8 mouse cellular contexts compared by ENCODE assay signal in the genomic region with DNA sequence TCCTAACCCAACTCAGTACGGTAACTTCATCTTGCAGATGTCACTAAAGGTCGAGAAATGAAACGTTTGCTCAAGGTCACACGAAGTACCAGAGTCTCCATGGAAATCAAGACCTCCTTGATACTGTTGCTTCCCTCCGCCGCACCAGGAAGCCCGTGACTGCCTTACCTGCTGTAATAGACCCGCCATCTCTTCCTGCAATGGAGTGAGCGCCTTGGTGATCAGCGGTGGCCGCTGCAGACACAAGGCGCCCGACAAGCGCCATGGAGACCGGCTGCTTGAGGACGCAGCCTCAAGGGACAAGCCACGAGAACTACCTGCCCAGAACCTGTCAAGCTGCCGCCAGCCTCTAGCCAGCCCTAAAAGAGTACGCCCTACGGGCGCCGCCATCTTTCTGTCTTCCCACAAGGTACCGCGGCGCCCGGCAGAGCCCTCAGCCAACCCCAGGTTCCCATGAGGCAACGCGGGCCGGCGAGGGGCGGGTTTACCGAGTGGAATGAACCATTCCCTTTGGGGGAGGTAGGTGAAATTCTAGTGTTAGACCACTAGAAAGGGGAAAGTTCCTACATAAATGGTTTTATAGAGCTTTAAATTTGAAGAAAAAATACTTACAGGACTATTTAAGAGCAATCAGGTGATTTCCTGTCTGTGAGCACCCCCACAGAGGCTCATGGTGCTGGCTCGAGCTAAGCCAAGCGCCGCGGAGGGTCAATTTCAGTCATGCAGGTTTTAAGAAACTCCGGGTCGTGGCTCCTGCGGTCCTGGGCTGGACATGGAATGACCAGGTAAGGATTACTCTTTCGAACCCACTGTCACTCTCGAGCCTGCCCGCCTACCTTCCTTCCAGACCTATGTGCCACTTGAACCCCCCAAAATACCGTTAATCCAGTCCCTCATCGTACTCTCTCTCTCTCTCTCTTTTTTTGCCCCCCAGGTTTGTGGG. TPM values are rescaled to one million over a fixed set of nuclear protein-coding genes. Genes with fewer than 3 reads are reported as not detected.
DNase-seq lines count a peak whose midpoint lies in the region; ATAC-seq and TF ChIP-seq lines count a peak whose summit lies in the region.

TSS of gene Mrps11 (plus strand) at position 481 of the 943 bp plus-strand sequence.
TSS of gene Mrpl46 (minus strand) at position 893 of the 943 bp plus-strand sequence.

- H3K27ac ChIP-seq in heart, embryonic 11.5 days (ENCODE audit: low read depth, low read length) = peak within 1 kb of the TSS; percentile 50; the same call in 1 of the 2 replicates
- peak within 1 kb of the TSS; percentile 60; the same call in 1 of the 2 replicates for H3K27ac ChIP-seq in kidney, embryonic 16.5 days (ENCODE audit: low read length)
- H3K27ac ChIP-seq in liver, adult 2 months (replicated peaks; ENCODE audit: insufficient read depth, low read depth, low read length) = peak within 1 kb of the TSS; percentile 21

- no peaks in the 10 kb centered on the region for H3K79me2 ChIP-seq in liver, adult 2 months (ENCODE audit: control insufficient read depth, insufficient read depth, low read length)
- H3K79me2 ChIP-seq in myocyte (ENCODE audit: control insufficient read depth, insufficient read depth) = peaks cover 19% of the 10 kb centered on the region

- H3K9me3 ChIP-seq in heart, embryonic 11.5 days (replicated peaks; ENCODE audit: control insufficient read depth, low read length) = no peaks in the 10 kb centered on the region
- H3K9me3 ChIP-seq in kidney, embryonic 16.5 days (ENCODE audit: low read length) = no peaks in the 10 kb centered on the region

- H3K4me2 ChIP-seq in heart, embryonic 11.5 days = peak within 1 kb of the TSS; percentile 90
- peak within 1 kb of the TSS; percentile 74 for H3K4me2 ChIP-seq in kidney, embryonic 16.5 days (replicated peaks; ENCODE audit: low read depth, low read length)
- H3K4me2 ChIP-seq in myocyte (ENCODE audit: low read depth) = peak within 1 kb of the TSS; percentile 97

- peaks cover 5% of the 10 kb centered on the region for H3K4me1 ChIP-seq in heart, embryonic 11.5 days (ENCODE audit: control insufficient read depth, insufficient read depth, low read length)
- H3K4me1 ChIP-seq in kidney, embryonic 16.5 days (ENCODE audit: insufficient read depth, low read length) = peaks cover 14% of the 10 kb centered on the region
- no peaks in the 10 kb centered on the region for H3K4me1 ChIP-seq in liver, adult 2 months (ENCODE audit: control insufficient read depth, insufficient read depth, low read length)

- 0 out of 2 replicates have a peak, but pooled peaks have one; percentile 36 for TF ChIP-seq POLR2A in liver, adult 2 months (IDR thresholded peaks at IDR 0.05; ENCODE audit: extremely low read depth, insufficient read depth, low read length)
- peak; percentile 69 for TF ChIP-seq POLR2A in myocyte (IDR thresholded peaks at IDR 0.05; ENCODE audit: insufficient read length, low read depth)

- peak; percentile 91 for DNase-seq in B cell, adult 2 months
- DNase-seq in brain, adult 2 months (ENCODE audit: low read depth, low spot score) = peak; percentile 92
- peak; percentile 75 for DNase-seq in liver, adult 2 months (ENCODE audit: extremely low read depth, low read depth, low spot score)
- DNase-seq in splenic B cell, adult 2 months (ENCODE audit: low read depth, low spot score) = peak; percentile 89

- peak within 1 kb of the TSS; percentile 97 for H3K4me3 ChIP-seq in heart, embryonic 11.5 days (ENCODE audit: low read depth, low read length)
- H3K4me3 ChIP-seq in kidney, embryonic 16.5 days (ENCODE audit: low read length) = peak within 1 kb of the TSS; percentile 97
- H3K4me3 ChIP-seq in liver, adult 2 months (ENCODE audit: insufficient read depth, low read depth, low read length) = peak within 1 kb of the TSS; percentile 90
- peak within 1 kb of the TSS; percentile 94 for H3K4me3 ChIP-seq in myocyte

- H3K36me3 ChIP-seq in heart, embryonic 11.5 days (ENCODE audit: control insufficient read depth, insufficient read depth, low read length) = peaks cover 8% of the 10 kb centered on the region
- H3K36me3 ChIP-seq in kidney, embryonic 16.5 days (ENCODE audit: insufficient read depth, low read length) = peaks cover 17% of the 10 kb centered on the region
- peaks cover 12% of the 10 kb centered on the region for H3K36me3 ChIP-seq in liver, adult 2 months (ENCODE audit: control insufficient read depth, insufficient read depth, low read length)
- peaks cover 12% of the 10 kb centered on the region for H3K36me3 ChIP-seq in myocyte (ENCODE audit: control insufficient read depth, insufficient read depth)
- H3K36me3 ChIP-seq in splenic B cell, adult 2 months (ENCODE audit: control insufficient read depth, insufficient read depth, low read length, poor library complexity, severe bottlenecking) = no peaks in the 10 kb centered on the region

- WGBS in heart, embryonic 11.5 days (ENCODE audit: insufficient replicate concordance) = under 1% methylated on average over 44 of the region's 44 CpGs
- under 1% methylated on average over 44 of the region's 44 CpGs for whole genome bisulfite sequencing in kidney, embryonic 16.5 days
- WGBS in liver, adult 2 months = under 1% methylated on average over 44 of the region's 44 CpGs

- no peaks in the 10 kb centered on the region for H3K27me3 ChIP-seq in heart, embryonic 11.5 days (ENCODE audit: control insufficient read depth, insufficient read depth, low read length)
- no peaks in the 10 kb centered on the region for H3K27me3 ChIP-seq in kidney, embryonic 16.5 days (ENCODE audit: insufficient read depth, low read length)
- H3K27me3 ChIP-seq in liver, adult 2 months (ENCODE audit: control insufficient read depth, insufficient read depth, low read length) = no peaks in the 10 kb centered on the region
- H3K27me3 ChIP-seq in myocyte (ENCODE audit: control insufficient read depth, insufficient read depth, insufficient read length) = no peaks in the 10 kb centered on the region
- no peaks in the 10 kb centered on the region for H3K27me3 ChIP-seq in splenic B cell, adult 2 months (ENCODE audit: control insufficient read depth, insufficient read depth, low read length, poor library complexity, severe bottlenecking)

- H3K9ac ChIP-seq in heart, embryonic 11.5 days (ENCODE audit: low read depth, low read length) = peak within 1 kb of the TSS; percentile 91
- H3K9ac ChIP-seq in kidney, embryonic 16.5 days (replicated peaks; ENCODE audit: low read length) = peak within 1 kb of the TSS; percentile 85
- peak within 1 kb of the TSS; percentile 86 for H3K9ac ChIP-seq in liver, adult 2 months (ENCODE audit: low read depth, low read length)

- TF ChIP-seq CTCF in liver, adult 2 months (IDR thresholded peaks at IDR 0.05; ENCODE audit: low read depth, low read length) = no peak

- peak; percentile 98 for ATAC-seq in erythroblast, adult 5-6 weeks (replicated peaks; ENCODE audit: low FRiP score, poor library complexity, severe bottlenecking)
- peak; percentile 92 for ATAC-seq in heart, embryonic 11.5 days (replicated peaks; ENCODE audit: insufficient number of reproducible peaks, low FRiP score, low TSS enrichment)
- ATAC-seq in kidney, embryonic 16.5 days (ENCODE audit: low FRiP score, low TSS enrichment) = peak; percentile 97

- peak within 1 kb of the TSS; percentile 54 for H3ac ChIP-seq in myocyte (ENCODE audit: control insufficient read depth, insufficient read length)

TF ChIP-seq in myocyte, 11 proteins besides CTCF, POLR2A, EP300 and RAD21:
- TF ChIP-seq E2F4 (IDR thresholded peaks at IDR 0.05; ENCODE audit: insufficient read depth) (peak; percentile 33), TCF12 (IDR thresholded peaks at IDR 0.05; ENCODE audit: insufficient read depth, poor library complexity, severe bottlenecking) (no peak), POLR2AphosphoS2 (IDR thresholded peaks at IDR 0.05; ENCODE audit: insufficient read length, low read depth) (no peak)

RNA-seq across cellular contexts. Expression of gene Mrps11, which starts in this region (rescaled TPM):
- 3.3 and 5.2 TPM in 2 replicates for total RNA-seq in erythroblast, adult 5-6 weeks (2015; ENCODE audit: low replicate concordance)
- 10.3 and 11.4 TPM in 2 replicates for total RNA-seq in erythroblast, adult 5-6 weeks (2017; ENCODE audit: low replicate concordance)
- 60.7 and 64.7 TPM in 2 replicates for polyA plus RNA-seq in heart, embryonic 11.5 days (2014; fragmentation: Nextera tagmentation; extraction: Ambion mirVana)
- 83.4 and 84.9 TPM in 2 replicates for polyA plus RNA-seq in kidney, embryonic 16.5 days (2015; fragmentation: Nextera tagmentation; extraction: Ambion mirVana)
- 32.4 and 35.4 TPM in 2 replicates for total RNA-seq in liver, adult 2 months (2014; rRNA removed)
- polyA plus RNA-seq in liver, adult 2 months (2012; rRNA removed) = 26.4 and 27.0 TPM in 2 replicates
- polyA plus RNA-seq in myocyte (2012; fragmentation: generic; extraction: Trizol) = 57.7 TPM

RNA-seq across cellular contexts. Expression of gene Mrpl46, which starts in this region (rescaled TPM):
- 12.1 and 14.8 TPM in 2 replicates for total RNA-seq in erythroblast, adult 5-6 weeks (2015; ENCODE audit: low replicate concordance)
- 4.4 and 9.3 TPM in 2 replicates for total RNA-seq in erythroblast, adult 5-6 weeks (2017; ENCODE audit: low replicate concordance)
- 65.9 and 68.3 TPM in 2 replicates for polyA plus RNA-seq in heart, embryonic 11.5 days (2014; fragmentation: Nextera tagmentation; extraction: Ambion mirVana)
- polyA plus RNA-seq in kidney, embryonic 16.5 days (2015; fragmentation: Nextera tagmentation; extraction: Ambion mirVana) = 64.6 and 71.4 TPM in 2 replicates
- total RNA-seq in liver, adult 2 months (2014; rRNA removed) = 23.2 and 30.2 TPM in 2 replicates
- polyA plus RNA-seq in liver, adult 2 months (2012; rRNA removed) = 18.6 and 22.7 TPM in 2 replicates
- 22.3 TPM for polyA plus RNA-seq in myocyte (2012; fragmentation: generic; extraction: Trizol)

Comparison
In these comparisons a context has a peak if more than half of its experiments do, and no peak if none do; other contexts are left out.
1. Peak in every context shown above with its lines: DNase-seq, ATAC-seq, H3K4me3 ChIP-seq and H3K27ac ChIP-seq.